Mouse (Mus musculus) CH12.LX (cell line): Measurements from ENCODE around the gene Foxr1.

Source experiments
- BHLHE40 ChIP-seq: IDR thresholded peaks from 2 replicates; pipeline ENCODE4 v1.6.1; 2011; ENCODE audit warnings: mild to moderate bottlenecking, low read depth, low read length, improper control_type of control experiment
- CTCF ChIP-seq, 2 experiments: IDR thresholded peaks in 1 of 2; conservative IDR thresholded peaks in 1 of 2; 2 replicates each; pipeline ENCODE4 v1.5.1; 2011 to 2012; ENCODE audit warnings: low read depth in 2 of 2, low read length in 2 of 2, improper control_type of control experiment in 1 of 2, inconsistent platforms in 1 of 2, mild to moderate bottlenecking in 1 of 2, moderate library complexity in 1 of 2
- EP300 ChIP-seq: IDR thresholded peaks from 2 replicates; pipeline ENCODE4 v1.6.1; 2011; ENCODE audit warnings: low read length, improper control_type of control experiment
- GABPA ChIP-seq: IDR thresholded peaks from 2 replicates; pipeline ENCODE4 v1.6.1; 2012; ENCODE audit warnings: low read depth, low read length, improper control_type of control experiment, inconsistent platforms; ENCODE audit not compliant: insufficient replicate concordance
- MEF2A ChIP-seq: IDR thresholded peaks from 2 replicates; pipeline ENCODE4 v1.6.1; 2014; ENCODE audit warnings: low read depth, mild to moderate bottlenecking, inconsistent platforms, low read length, improper control_type of control experiment, borderline replicate concordance
- POLR2A ChIP-seq: IDR thresholded peaks from 2 replicates; pipeline ENCODE4 v1.6.1; 2011; ENCODE audit warnings: low read depth, mild to moderate bottlenecking, improper control_type of control experiment, low read length
- RCOR1 ChIP-seq: conservative IDR thresholded peaks from 2 replicates; pipeline ENCODE4 v1.6.1; 2012; ENCODE audit warnings: low read depth, mild to moderate bottlenecking, inconsistent platforms, low read length, improper control_type of control experiment
- TBP ChIP-seq: conservative IDR thresholded peaks from 2 replicates; pipeline ENCODE4 v1.6.1; 2011; ENCODE audit warnings: low read depth, low read length, improper control_type of control experiment

GRCm38 (mm10) chr9:44487441-44487840, 46.5 kb upstream of the Foxr1 start:
- TF ChIP-seq RCOR1 (no peak), CTCF (conservative IDR thresholded peaks at IDR 0.05 in 1 of 2, IDR thresholded peaks at IDR 0.05 in 1 of 2; ENCODE audit: low read depth in 2 of 2, low read length in 2 of 2) (no peak), TBP (no peak), MEF2A (no peak), GABPA (no peak), BHLHE40 (no peak), POLR2A (no peak), EP300 (no peak)
